Mouse (Mus musculus) heart, adult 10 weeks (tissue): ENCODE data around the gene Olfr599. TPM values are rescaled to one million over a fixed set of nuclear protein-coding genes. Genes with fewer than 3 reads are reported as not detected.

Experiments
- polyA plus RNA-seq: library from polyadenylated mRNA; stranded (reverse); fragments of 350-450 nt; fragmentation: Illumina TruSeq; extraction: RNeasy Lipid Tissue Mini Kit (QIAGEN cat#74804); gene quantifications from one replicate; pipeline ENCODE4 v1.2.3, GENCODE M21; 2014; ENCODE audit warnings: low read depth, low replicate concordance

Olfr599 gene
- polyA plus RNA-seq = not detected

GRCm38 (mm10) chr7:103335617-103336016 lies at the start of gene Olfr599:
Olfr599 (plus strand) TSS chr7:103335917.

GRCm38 (mm10) chr7:103305348-103305747 lies 30.4 kb upstream of the Olfr599 start, which contains the start of gene Olfr596:
Olfr596 (plus strand) TSS chr7:103305648.

GRCm38 (mm10) chr7:103316015-103316414 lies 19.7 kb upstream of the Olfr599 start, which contains the start of gene Olfr597:
Olfr597 (plus strand) TSS chr7:103316315.

GRCm38 (mm10) chr7:103323268-103323667 lies 12.4 kb upstream of the Olfr599 start, which contains the start of gene Olfr598:
Olfr598 (plus strand) TSS chr7:103323568.

GRCm38 (mm10) chr7:103349569-103349968 lies 13.9 kb downstream of the Olfr599 start, which contains the start of gene Olfr600:
Olfr600 (minus strand) TSS chr7:103349669.

GRCm38 (mm10) chr7:103362555-103362954 lies 26.8 kb downstream of the Olfr599 start, which contains the start of gene Olfr601:
Olfr601 (minus strand) TSS chr7:103362655.

GRCm38 (mm10) chr7:103386077-103386476 lies 50.4 kb downstream of the Olfr599 start, which contains the start of gene Olfr603:
Olfr603 (minus strand) TSS chr7:103386177.

Other genes with a start within 250 kb of the Olfr599 start
- gene Olfr585, start 238.2 kb upstream of the Olfr599 start, polyA plus RNA-seq = not detected
- not detected for gene Olfr586, start 210.3 kb upstream of the Olfr599 start, polyA plus RNA-seq
- not detected for gene Olfr588-ps1, start 195.0 kb upstream of the Olfr599 start, polyA plus RNA-seq
- not detected for gene Olfr589, start 179.6 kb upstream of the Olfr599 start, polyA plus RNA-seq
- not detected for gene Olfr591, start 157.6 kb upstream of the Olfr599 start, polyA plus RNA-seq
- not detected for gene Olfr592, start 151.1 kb upstream of the Olfr599 start, polyA plus RNA-seq
- not detected for gene Olfr593, start 124.1 kb upstream of the Olfr599 start, polyA plus RNA-seq
- gene Olfr594, start 118.9 kb upstream of the Olfr599 start, polyA plus RNA-seq = not detected
- gene Usp17ld, start 83.4 kb upstream of the Olfr599 start, polyA plus RNA-seq = not detected
- gene Olfr596, start 30.3 kb upstream of the Olfr599 start, polyA plus RNA-seq = not detected
- gene Olfr597, start 19.6 kb upstream of the Olfr599 start, polyA plus RNA-seq = not detected
- not detected for gene Olfr598, start 12.3 kb upstream of the Olfr599 start, polyA plus RNA-seq
- gene Olfr600, start 13.8 kb downstream of the Olfr599 start, polyA plus RNA-seq = not detected
- not detected for gene Olfr601, start 26.7 kb downstream of the Olfr599 start, polyA plus RNA-seq
- not detected for gene Olfr603, start 50.3 kb downstream of the Olfr599 start, polyA plus RNA-seq
- gene Usp17lc, start 79.2 kb downstream of the Olfr599 start, polyA plus RNA-seq = not detected
- gene Olfr605, start 109.5 kb downstream of the Olfr599 start, polyA plus RNA-seq = not detected
- gene Olfr606, start 113.1 kb downstream of the Olfr599 start, polyA plus RNA-seq = not detected
- gene Olfr607, start 128.2 kb downstream of the Olfr599 start, polyA plus RNA-seq = not detected
- gene Olfr608, start 134.0 kb downstream of the Olfr599 start, polyA plus RNA-seq = not detected
- not detected for gene Olfr609, start 162.1 kb downstream of the Olfr599 start, polyA plus RNA-seq
- gene Olfr610, start 176.2 kb downstream of the Olfr599 start, polyA plus RNA-seq = not detected
- not detected for gene Olfr611, start 184.9 kb downstream of the Olfr599 start, polyA plus RNA-seq
- not detected for gene Olfr612, start 206.8 kb downstream of the Olfr599 start, polyA plus RNA-seq
- not detected for gene Olfr613, start 212.2 kb downstream of the Olfr599 start, polyA plus RNA-seq
- not detected for gene Olfr615, start 220.2 kb downstream of the Olfr599 start, polyA plus RNA-seq
- gene Olfr616, start 233.2 kb downstream of the Olfr599 start, polyA plus RNA-seq = not detected
- gene Olfr617, start 237.1 kb downstream of the Olfr599 start, polyA plus RNA-seq = not detected